Mouse (Mus musculus): ENCODE results near the gene Gramd1b. TPM values are rescaled to one million over a fixed set of nuclear protein-coding genes. Genes with fewer than 3 reads are reported as not detected.

Gene Gramd1b
- polyA plus RNA-seq, 1 experiment from 2014 or later: 5.8 TPM

GRCm38 (mm10) chr9:40355406-40355805, 175.8 kb downstream of the Gramd1b start:
- Histone ChIP-seq H3K4me2 (no peak overlapping the region), H3K9me3 (no peaks in the 10 kb centered on the region), H3K36me3 (no peaks in the 10 kb centered on the region), H3K27me3 (replicated peaks) (no peaks in the 10 kb centered on the region), H3K27ac (replicated peaks) (no peak overlapping the region), H3K9ac (no peak overlapping the region), H3K4me3 (no peak overlapping the region), H3K4me1 (peaks cover 25% of the 10 kb centered on the region)
- WGBS: 89% methylated on average over 8 of the region's 8 CpGs
- ATAC-seq (ENCODE audit: extremely low read depth, insufficient number of reproducible peaks, low FRiP score, low TSS enrichment): no peak

GRCm38 (mm10) chr9:40353596-40353995, 177.6 kb downstream of the Gramd1b start:
- no peak for ATAC-seq (ENCODE audit: extremely low read depth, insufficient number of reproducible peaks, low FRiP score, low TSS enrichment)
- Histone ChIP-seq H3K27me3 (replicated peaks) (no peaks in the 10 kb centered on the region), H3K9ac (no peak overlapping the region), H3K4me2 (no peak overlapping the region), H3K4me1 (peaks cover 18% of the 10 kb centered on the region), H3K9me3 (no peaks in the 10 kb centered on the region), H3K4me3 (no peak overlapping the region), H3K36me3 (no peaks in the 10 kb centered on the region), H3K27ac (replicated peaks) (no peak overlapping the region)
- 75% methylated on average over 6 of the region's 6 CpGs for WGBS

- Histone ChIP-seq H3K4me1 (peaks cover 18% of the 10 kb centered on the region), H3K27ac (replicated peaks) (no peak overlapping the region), H3K9ac (no peak overlapping the region), H3K4me3 (no peak overlapping the region), H3K36me3 (no peaks in the 10 kb centered on the region), H3K27me3 (replicated peaks) (no peaks in the 10 kb centered on the region), H3K9me3 (0 out of 2 replicates have a peak, but pooled peaks cover 2% of the 10 kb centered on the region), H3K4me2 (no peak overlapping the region)
- ATAC-seq (ENCODE audit: extremely low read depth, insufficient number of reproducible peaks, low FRiP score, low TSS enrichment): no peak
- WGBS: 16% methylated on average over 7 of the region's 7 CpGs
These were observed 180.5 kb downstream of the Gramd1b start for GRCm38 (mm10) chr9:40350640-40351039.

GRCm38 (mm10) chr9:40350052-40350451, 181.1 kb downstream of the Gramd1b start:
- no peak for ATAC-seq (ENCODE audit: extremely low read depth, insufficient number of reproducible peaks, low FRiP score, low TSS enrichment)
- Histone ChIP-seq H3K9me3 (0 out of 2 replicates have a peak, but pooled peaks cover 2% of the 10 kb centered on the region), H3K36me3 (no peaks in the 10 kb centered on the region), H3K9ac (no peak overlapping the region), H3K27me3 (replicated peaks) (no peaks in the 10 kb centered on the region), H3K4me1 (peaks cover 24% of the 10 kb centered on the region), H3K4me2 (no peak overlapping the region), H3K27ac (replicated peaks) (no peak overlapping the region), H3K4me3 (no peak overlapping the region)
- WGBS: 83% methylated on average over 2 of the region's 2 CpGs

GRCm38 (mm10) chr9:40349554-40349953, 181.6 kb downstream of the Gramd1b start:
- H3K4me2 ChIP-seq: no peak overlapping the region
- H3K4me1 ChIP-seq: peaks cover 29% of the 10 kb centered on the region
- H3K27ac ChIP-seq (replicated peaks): no peak overlapping the region
- ATAC-seq (ENCODE audit: extremely low read depth, insufficient number of reproducible peaks, low FRiP score, low TSS enrichment): no peak
- H3K9me3 ChIP-seq: 0 out of 2 replicates have a peak, but pooled peaks cover 2% of the 10 kb centered on the region
- H3K9ac ChIP-seq: no peak overlapping the region
- H3K27me3 ChIP-seq (replicated peaks): no peaks in the 10 kb centered on the region
- no peak overlapping the region for H3K4me3 ChIP-seq
- 51% methylated on average over 4 of the region's 4 CpGs for WGBS
- H3K36me3 ChIP-seq: no peaks in the 10 kb centered on the region

GRCm38 (mm10) chr9:40348714-40349233, 182.4 kb downstream of the Gramd1b start:
- no peak overlapping the region for H3K4me3 ChIP-seq
- peaks cover 34% of the 10 kb centered on the region for H3K4me1 ChIP-seq
- no peak for ATAC-seq (ENCODE audit: extremely low read depth, insufficient number of reproducible peaks, low FRiP score, low TSS enrichment)
- no peak overlapping the region for H3K27ac ChIP-seq (replicated peaks)
- 0 out of 2 replicates have a peak, but pooled peaks cover 2% of the 10 kb centered on the region for H3K9me3 ChIP-seq
- no peaks in the 10 kb centered on the region for H3K36me3 ChIP-seq
- H3K4me2 ChIP-seq: no peak overlapping the region
- no peak overlapping the region for H3K9ac ChIP-seq
- no peaks in the 10 kb centered on the region for H3K27me3 ChIP-seq (replicated peaks)
- 87% methylated on average over 8 of the region's 8 CpGs for WGBS

GRCm38 (mm10) chr9:40346232-40346984, 184.8 kb downstream of the Gramd1b start:
- H3K27me3 ChIP-seq (replicated peaks): no peaks in the 10 kb centered on the region
- peak overlapping the region; percentile 44 for H3K4me3 ChIP-seq
- peak overlapping the region; percentile 67 for H3K9ac ChIP-seq
- 0 out of 2 replicates have a peak, but pooled peaks cover 2% of the 10 kb centered on the region for H3K9me3 ChIP-seq
- no peak overlapping the region for H3K27ac ChIP-seq (replicated peaks)
- ATAC-seq (ENCODE audit: extremely low read depth, insufficient number of reproducible peaks, low FRiP score, low TSS enrichment): no peak
- peaks cover 34% of the 10 kb centered on the region for H3K4me1 ChIP-seq
- H3K36me3 ChIP-seq: no peaks in the 10 kb centered on the region
- H3K4me2 ChIP-seq: peak overlapping the region; percentile 69
- 22% methylated on average over 16 of the region's 16 CpGs for WGBS

- H3K27ac ChIP-seq (replicated peaks): no peak overlapping the region
- peak overlapping the region; percentile 69 for H3K4me2 ChIP-seq
- H3K27me3 ChIP-seq (replicated peaks): no peaks in the 10 kb centered on the region
- H3K9ac ChIP-seq: peak overlapping the region; percentile 67
- H3K9me3 ChIP-seq: 0 out of 2 replicates have a peak, but pooled peaks cover 2% of the 10 kb centered on the region
- H3K4me3 ChIP-seq: peak overlapping the region; percentile 44
- no peaks in the 10 kb centered on the region for H3K36me3 ChIP-seq
- no peak for ATAC-seq (ENCODE audit: extremely low read depth, insufficient number of reproducible peaks, low FRiP score, low TSS enrichment)
- 26% methylated on average over 13 of the region's 13 CpGs for WGBS
- H3K4me1 ChIP-seq: peaks cover 36% of the 10 kb centered on the region
These were observed 185.5 kb downstream of the Gramd1b start for GRCm38 (mm10) chr9:40345493-40346231.

GRCm38 (mm10) chr9:40344801-40345492, 186.2 kb downstream of the Gramd1b start:
- whole genome bisulfite sequencing: 41% methylated on average over 10 of the region's 10 CpGs
- no peaks in the 10 kb centered on the region for H3K36me3 ChIP-seq
- no peak overlapping the region for H3K4me3 ChIP-seq
- H3K4me1 ChIP-seq: peaks cover 43% of the 10 kb centered on the region
- 0 out of 2 replicates have a peak, but pooled peaks cover 2% of the 10 kb centered on the region for H3K9me3 ChIP-seq
- H3K9ac ChIP-seq: no peak overlapping the region
- H3K4me2 ChIP-seq: peak overlapping the region; percentile 69
- ATAC-seq (ENCODE audit: extremely low read depth, insufficient number of reproducible peaks, low FRiP score, low TSS enrichment): peak; percentile 26; the same call in 1 of the 2 replicates
- H3K27me3 ChIP-seq (replicated peaks): no peaks in the 10 kb centered on the region
- H3K27ac ChIP-seq (replicated peaks): no peak overlapping the region

GRCm38 (mm10) chr9:40343828-40344227, 187.4 kb downstream of the Gramd1b start:
- Histone ChIP-seq H3K27me3 (replicated peaks) (no peaks in the 10 kb centered on the region), H3K4me1 (peaks cover 50% of the 10 kb centered on the region), H3K9me3 (0 out of 2 replicates have a peak, but pooled peaks cover 2% of the 10 kb centered on the region), H3K27ac (replicated peaks) (no peak overlapping the region), H3K36me3 (no peaks in the 10 kb centered on the region), H3K4me2 (no peak overlapping the region), H3K9ac (no peak overlapping the region), H3K4me3 (no peak overlapping the region)
- 76% methylated on average over 7 of the region's 7 CpGs for WGBS
- no peak for ATAC-seq (ENCODE audit: extremely low read depth, insufficient number of reproducible peaks, low FRiP score, low TSS enrichment)
